Mouse (Mus musculus) midbrain, embryonic 12.5 days (tissue): ENCODE measurements at regions not wholly inside any gene's neighbourhood (a gene's known extent, or its start where the extent isn't known, plus 50 kb on each side); places are given as distances from the start of the nearest gene placed in this dataset.

Source experiments
- ATAC-seq: fragments of 200-750 bp; cut with Nextera tagmentation; 2 replicates; pipeline ENCODE4 v1.8.0; 2017; ENCODE audit warnings: low read depth, moderate TSS enrichment, moderate library complexity; ENCODE audit not compliant: low FRiP score
- H3K27ac ChIP-seq: fragments of 300-500 bp; sonication (generic); replicated peaks from 2 replicates; pipeline ENCODE4 v1.5.1; 2016; ENCODE audit warnings: mild to moderate bottlenecking
- H3K27me3 ChIP-seq: fragments of 300-500 bp; sonication (generic); 2 replicates; pipeline ENCODE4 v1.6.1; 2016; ENCODE audit warnings: mild to moderate bottlenecking
- H3K36me3 ChIP-seq: fragments of 300-500 bp; sonication (generic); 2 replicates; pipeline ENCODE4 v1.6.1; 2016
- H3K4me1 ChIP-seq: fragments of 300-500 bp; sonication (generic); 2 replicates; pipeline ENCODE4 v1.6.1; 2016
- H3K4me2 ChIP-seq: fragments of 300-500 bp; sonication (generic); replicated peaks from 2 replicates; pipeline ENCODE4 v1.6.1; 2016; ENCODE audit warnings: mild to moderate bottlenecking, moderate library complexity
- H3K4me3 ChIP-seq: fragments of 300-500 bp; sonication (generic); 2 replicates; pipeline ENCODE4 v1.5.1; 2016; ENCODE audit warnings: mild to moderate bottlenecking
- H3K9ac ChIP-seq: fragments of 300-500 bp; sonication (generic); replicated peaks from 2 replicates; pipeline ENCODE4 v1.6.1; 2016; ENCODE audit warnings: mild to moderate bottlenecking, moderate library complexity
- H3K9me3 ChIP-seq: fragments of 300-500 bp; sonication (generic); 2 replicates; pipeline ENCODE4 v1.6.1; 2016; ENCODE audit warnings: mild to moderate bottlenecking
- WGBS: fragments of 180-500 bp; shearing (Covaris S2); methylation state at CpG from one replicate; pipeline ENCODE4 v1.1.7; 2016; 5-methylcytosine and 5-hydroxymethylcytosine counted together

- H3K36me3 ChIP-seq, result no peaks in the 10 kb centered on the region
- H3K9ac ChIP-seq, result no peak overlapping the region
- no peak for ATAC-seq
- H3K9me3 ChIP-seq, result no peaks in the 10 kb centered on the region
- H3K27me3 ChIP-seq, result no peaks in the 10 kb centered on the region
- WGBS, result 85% methylated on average over 9 of the region's 9 CpGs
- H3K4me3 ChIP-seq, result no peak overlapping the region
- no peaks in the 10 kb centered on the region for H3K4me1 ChIP-seq
- H3K4me2 ChIP-seq, result no peak overlapping the region
- no peak overlapping the region for H3K27ac ChIP-seq
Measured at GRCm38 (mm10) chr10:45890088-45890626, 312.5 kb downstream of the Hace1 start.

- Histone ChIP-seq H3K36me3 (no peaks in the 10 kb centered on the region), H3K9ac (no peak overlapping the region), H3K4me1 (no peaks in the 10 kb centered on the region), H3K4me3 (no peak overlapping the region), H3K9me3 (no peaks in the 10 kb centered on the region), H3K27me3 (no peaks in the 10 kb centered on the region), H3K27ac (no peak overlapping the region), H3K4me2 (no peak overlapping the region)
- no peak for ATAC-seq
- 60% methylated on average over 2 of the region's 2 CpGs for WGBS
Measured at GRCm38 (mm10) chr10:45892464-45892863, 314.8 kb downstream of the Hace1 start.

- no peaks in the 10 kb centered on the region for H3K27me3 ChIP-seq
- no peak overlapping the region for H3K4me2 ChIP-seq
- no peaks in the 10 kb centered on the region for H3K4me1 ChIP-seq
- 61% methylated on average over 2 of the region's 2 CpGs for WGBS
- H3K9me3 ChIP-seq, result no peaks in the 10 kb centered on the region
- no peak overlapping the region for H3K27ac ChIP-seq
- H3K9ac ChIP-seq, result no peak overlapping the region
- H3K4me3 ChIP-seq, result no peak overlapping the region
- H3K36me3 ChIP-seq, result no peaks in the 10 kb centered on the region
- no peak for ATAC-seq
Measured at GRCm38 (mm10) chr10:45893894-45894831, 316.5 kb downstream of the Hace1 start.

GRCm38 (mm10) chr10:45916928-45917327 is 339.3 kb downstream of the Hace1 start:
- Histone ChIP-seq H3K9me3 (0 out of 2 replicates have a peak, but pooled peaks cover 3% of the 10 kb centered on the region), H3K4me1 (no peaks in the 10 kb centered on the region), H3K27ac (no peak overlapping the region), H3K4me2 (no peak overlapping the region), H3K36me3 (no peaks in the 10 kb centered on the region), H3K4me3 (no peak overlapping the region), H3K9ac (no peak overlapping the region), H3K27me3 (no peaks in the 10 kb centered on the region)
- peak; percentile 34; the same call in 1 of the 2 replicates for ATAC-seq
- 29% methylated on average over 3 of the region's 3 CpGs for WGBS

- H3K4me1 ChIP-seq, result no peaks in the 10 kb centered on the region
- H3K4me2 ChIP-seq, result no peak overlapping the region
Measured at GRCm38 (mm10) chr10:45925746-45926145, 348.1 kb downstream of the Hace1 start.

GRCm38 (mm10) chr10:45933631-45934310 is 356.1 kb downstream of the Hace1 start:
- H3K4me2 ChIP-seq, result no peak overlapping the region
- no peaks in the 10 kb centered on the region for H3K9me3 ChIP-seq
- ATAC-seq, result no peak
- no peak overlapping the region for H3K27ac ChIP-seq
- no peak overlapping the region for H3K9ac ChIP-seq
- H3K36me3 ChIP-seq, result no peaks in the 10 kb centered on the region
- H3K27me3 ChIP-seq, result no peaks in the 10 kb centered on the region
- no peaks in the 10 kb centered on the region for H3K4me1 ChIP-seq
- no peak overlapping the region for H3K4me3 ChIP-seq
- 93% methylated on average over 4 of the region's 4 CpGs for WGBS

More at GRCm38 (mm10) chr10:45925746-45926145, 348.1 kb downstream of the Hace1 start:
- H3K36me3 ChIP-seq, result no peaks in the 10 kb centered on the region
- WGBS, result 30% methylated on average over 1 of the region's 1 CpGs
- no peaks in the 10 kb centered on the region for H3K27me3 ChIP-seq
- no peak for ATAC-seq
- no peak overlapping the region for H3K27ac ChIP-seq
- no peak overlapping the region for H3K4me3 ChIP-seq
- H3K9me3 ChIP-seq, result no peaks in the 10 kb centered on the region
- H3K9ac ChIP-seq, result no peak overlapping the region

- Histone ChIP-seq H3K9me3 (no peaks in the 10 kb centered on the region), H3K9ac (no peak overlapping the region), H3K4me1 (no peaks in the 10 kb centered on the region), H3K4me2 (no peak overlapping the region), H3K27ac (no peak overlapping the region), H3K36me3 (no peaks in the 10 kb centered on the region), H3K4me3 (no peak overlapping the region), H3K27me3 (no peaks in the 10 kb centered on the region)
- ATAC-seq, result no peak
Measured at GRCm38 (mm10) chr10:45957686-45958085, 380.1 kb downstream of the Hace1 start.

- Histone ChIP-seq H3K27ac (no peak overlapping the region), H3K4me2 (no peak overlapping the region), H3K4me3 (no peak overlapping the region), H3K9ac (no peak overlapping the region), H3K36me3 (no peaks in the 10 kb centered on the region), H3K4me1 (no peaks in the 10 kb centered on the region), H3K27me3 (no peaks in the 10 kb centered on the region), H3K9me3 (no peaks in the 10 kb centered on the region)
- 57% methylated on average over 1 of the region's 1 CpGs for whole genome bisulfite sequencing
- ATAC-seq, result no peak
Measured at GRCm38 (mm10) chr10:45972240-45972639, 394.6 kb downstream of the Hace1 start.

GRCm38 (mm10) chr10:45982731-45983274 is 405.2 kb downstream of the Hace1 start:
- Histone ChIP-seq H3K36me3 (no peaks in the 10 kb centered on the region), H3K9ac (no peak overlapping the region), H3K4me1 (no peaks in the 10 kb centered on the region), H3K4me2 (no peak overlapping the region), H3K27me3 (no peaks in the 10 kb centered on the region), H3K9me3 (no peaks in the 10 kb centered on the region), H3K27ac (no peak overlapping the region), H3K4me3 (no peak overlapping the region)
- ATAC-seq, result no peak
- WGBS, result 80% methylated on average over 4 of the region's 4 CpGs

GRCm38 (mm10) chr10:45983671-45984335 is 406.2 kb downstream of the Hace1 start:
- Histone ChIP-seq H3K9me3 (no peaks in the 10 kb centered on the region), H3K4me2 (no peak overlapping the region), H3K36me3 (no peaks in the 10 kb centered on the region), H3K9ac (no peak overlapping the region), H3K27me3 (no peaks in the 10 kb centered on the region), H3K27ac (no peak overlapping the region), H3K4me1 (no peaks in the 10 kb centered on the region), H3K4me3 (no peak overlapping the region)
- 81% methylated on average over 6 of the region's 6 CpGs for WGBS
- no peak for ATAC-seq

- Histone ChIP-seq H3K4me2 (no peak overlapping the region), H3K27ac (no peak overlapping the region), H3K4me3 (no peak overlapping the region), H3K4me1 (no peaks in the 10 kb centered on the region), H3K27me3 (no peaks in the 10 kb centered on the region), H3K9ac (no peak overlapping the region), H3K9me3 (no peaks in the 10 kb centered on the region), H3K36me3 (no peaks in the 10 kb centered on the region)
- no peak for ATAC-seq
- 94% methylated on average over 2 of the region's 2 CpGs for WGBS
Measured at GRCm38 (mm10) chr10:45986341-45986740, 408.7 kb downstream of the Hace1 start.
